Mouse (Mus musculus) layer of hippocampus, adult 9-10 months (tissue): ENCODE results near the gene Smpd2.

Source experiments
- DNase-seq: peaks from one replicate; pipeline ENCODE4 v3.0.0; 2022; ENCODE audit warnings: low spot score

Gene Smpd2

GRCm38 (mm10) chr10:41488877-41489276 lies 1.3 kb downstream of the Smpd2 start:
- DNase-seq, result no peak

DNA sequence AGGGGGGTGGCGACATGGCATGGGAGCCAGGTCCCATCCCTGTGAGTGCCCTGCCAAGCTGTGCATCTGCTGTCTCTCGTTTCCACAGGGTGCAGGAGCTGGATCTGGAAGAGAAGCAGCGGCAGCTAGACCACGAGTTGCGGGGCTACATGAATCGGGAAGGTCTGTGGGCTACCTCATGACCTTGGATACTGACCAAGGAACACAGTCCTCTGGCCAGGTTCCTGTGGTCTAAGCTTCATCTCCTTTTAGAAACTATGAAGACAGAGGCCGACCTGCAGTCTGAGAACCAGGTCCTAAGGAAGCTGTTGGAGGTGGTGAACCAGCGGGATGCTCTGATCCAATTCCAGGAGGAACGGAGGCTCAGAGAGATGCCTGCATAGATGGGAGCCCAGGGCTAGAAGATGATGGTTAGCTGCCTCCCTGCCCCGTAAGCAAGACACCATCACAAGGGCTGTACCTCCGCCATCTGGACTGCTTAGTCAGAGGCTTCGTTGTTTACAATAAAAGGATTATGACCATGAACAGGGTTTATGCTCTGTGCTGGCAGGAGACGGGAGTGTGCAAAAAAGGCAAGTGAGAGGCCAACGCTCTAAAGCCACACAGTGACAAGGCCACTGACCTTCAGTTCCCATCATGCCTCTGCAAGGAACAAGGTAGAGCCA lies 3.5 kb downstream of the Smpd2 start:
- DNase-seq, result no peak

DNA sequence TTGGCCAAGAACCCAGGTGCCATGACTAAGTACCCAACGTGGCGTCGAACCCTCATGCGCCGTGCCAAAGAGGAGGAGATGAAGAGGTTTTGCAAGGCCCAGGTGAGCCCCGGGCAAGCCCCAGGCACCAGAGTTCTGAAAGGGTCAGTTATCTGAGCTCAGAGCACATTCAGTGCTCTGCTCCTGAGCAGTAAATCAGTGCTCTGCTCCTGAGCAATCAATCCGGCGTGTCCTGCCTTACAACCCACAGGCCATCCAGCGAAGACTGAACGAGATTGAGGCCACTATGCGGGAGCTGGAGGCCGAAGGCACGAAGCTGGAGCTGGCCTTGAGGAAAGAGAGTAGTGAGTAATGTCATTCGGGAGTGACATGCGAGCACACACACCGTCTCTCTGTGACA lies 4.4 kb downstream of the Smpd2 start:
- DNase-seq, result no peak

- DNase-seq, result no peak
Measured at GRCm38 (mm10) chr10:41482446-41482845, 7.7 kb downstream of the Smpd2 start.

DNA sequence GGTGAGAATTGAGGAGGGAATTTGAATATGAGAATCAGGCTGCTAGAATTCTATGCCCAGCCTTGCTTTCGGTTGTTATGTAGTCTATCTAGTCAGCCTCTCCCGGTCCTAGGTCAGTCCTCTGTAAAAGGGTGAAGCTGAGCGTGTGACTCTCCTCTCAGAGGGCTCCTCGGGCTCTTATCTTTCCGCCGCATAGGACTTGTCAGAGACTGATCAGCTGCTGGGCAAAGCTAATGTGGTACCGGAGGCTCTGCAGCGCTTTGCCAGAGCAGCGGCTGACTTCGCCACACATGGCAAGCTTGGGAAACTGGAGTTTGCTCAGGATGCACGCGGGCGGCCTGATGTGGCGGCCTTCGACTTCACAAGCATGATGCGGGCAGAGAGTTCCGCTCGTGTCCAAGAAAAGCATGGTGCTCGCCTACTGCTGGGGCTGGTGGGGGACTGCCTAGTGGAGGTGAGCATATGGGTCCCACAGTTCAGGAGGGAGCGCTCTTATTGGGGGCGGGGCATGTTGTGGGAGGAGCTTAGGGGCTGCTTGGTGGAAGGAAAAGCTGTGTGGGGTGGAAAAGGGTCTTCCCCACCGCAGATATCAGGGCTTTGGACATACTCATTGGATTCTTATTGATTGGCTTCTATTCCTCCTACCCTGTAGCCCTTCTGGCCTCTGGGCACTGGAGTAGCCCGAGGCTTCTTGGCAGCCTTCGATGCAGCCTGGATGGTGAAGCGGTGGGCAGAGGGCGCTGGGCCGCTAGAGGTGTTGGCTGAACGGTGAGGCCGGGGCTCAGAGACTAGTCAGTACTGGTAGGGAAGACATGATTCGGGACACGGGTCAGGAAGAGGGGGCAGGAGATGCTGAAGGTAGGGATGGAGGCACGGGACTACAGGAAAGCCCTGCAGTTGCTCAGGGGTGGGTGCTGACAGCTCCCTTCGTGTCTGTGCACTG lies 9.0 kb downstream of the Smpd2 start:
- no peak for DNase-seq

DNA sequence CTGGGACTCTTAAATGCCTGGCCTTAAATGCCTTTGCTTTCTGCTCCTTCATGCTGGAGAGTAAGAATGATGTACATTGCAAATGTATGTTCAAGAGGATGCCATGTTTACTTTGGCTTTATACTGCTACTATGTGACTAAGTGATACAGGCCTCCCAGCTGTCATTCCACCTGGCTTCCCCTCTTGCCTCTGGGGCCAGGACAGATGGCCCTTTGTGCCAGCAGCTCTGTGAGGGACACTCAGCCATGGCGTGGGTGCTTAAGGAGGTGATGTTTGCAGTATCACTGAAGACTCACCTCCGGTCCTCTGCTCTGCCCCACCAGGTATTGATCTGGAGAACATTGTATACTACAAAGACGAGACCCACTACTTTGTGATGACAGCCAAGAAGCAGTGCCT lies 10.2 kb downstream of the Smpd2 start:
- no peak for DNase-seq

- DNase-seq, result no peak
Measured at GRCm38 (mm10) chr10:41477278-41478181, 12.6 kb downstream of the Smpd2 start.

- no peak for DNase-seq
Measured at GRCm38 (mm10) chr10:41477018-41477277, 13.2 kb downstream of the Smpd2 start.

DNA sequence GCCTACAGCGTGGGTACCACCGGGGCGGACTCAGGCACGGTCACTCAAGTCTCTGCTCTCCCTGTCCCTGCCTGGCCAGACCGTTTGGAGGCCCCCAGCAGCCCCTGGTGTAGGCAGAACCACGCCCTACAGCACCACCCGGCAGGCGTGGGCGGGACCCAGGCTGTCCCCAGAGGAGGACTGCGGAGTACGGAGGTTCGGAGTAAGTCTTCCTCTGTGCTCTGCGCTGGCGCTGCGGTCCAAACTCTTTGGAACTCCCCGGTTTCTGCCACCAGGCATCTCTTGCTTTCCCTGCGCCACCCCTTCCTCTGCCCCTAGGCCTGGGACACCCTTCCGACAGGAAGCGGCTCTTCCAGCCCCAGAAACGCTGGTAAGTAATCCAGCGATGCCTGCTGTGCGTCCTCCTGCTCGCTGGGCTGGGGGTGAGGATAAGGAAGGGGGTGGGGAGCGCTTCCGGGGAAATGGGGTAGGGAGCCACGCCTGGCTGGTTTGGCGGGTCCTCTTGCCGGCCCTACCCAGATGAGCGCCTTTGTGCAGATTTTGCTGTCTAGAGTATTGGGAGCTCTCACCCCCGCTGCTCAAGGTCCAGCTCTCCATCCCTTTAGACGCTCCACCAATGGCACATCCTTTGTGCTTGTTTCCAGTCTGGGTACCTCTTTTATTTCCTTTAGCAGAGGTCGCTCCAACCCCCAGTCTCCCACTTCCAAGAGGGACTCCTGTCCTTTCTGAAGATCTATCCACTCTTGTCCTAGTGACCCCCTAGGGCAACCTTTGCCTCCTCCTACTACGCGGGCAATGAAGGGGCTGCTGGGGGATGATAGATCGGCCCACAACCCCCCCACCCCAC lies 13.8 kb downstream of the Smpd2 start, which contains the start of gene Mical1:
TSS of gene Mical1 (plus strand) at position 144 of the 847 bp plus-strand sequence.
- no peak for DNase-seq

DNA sequence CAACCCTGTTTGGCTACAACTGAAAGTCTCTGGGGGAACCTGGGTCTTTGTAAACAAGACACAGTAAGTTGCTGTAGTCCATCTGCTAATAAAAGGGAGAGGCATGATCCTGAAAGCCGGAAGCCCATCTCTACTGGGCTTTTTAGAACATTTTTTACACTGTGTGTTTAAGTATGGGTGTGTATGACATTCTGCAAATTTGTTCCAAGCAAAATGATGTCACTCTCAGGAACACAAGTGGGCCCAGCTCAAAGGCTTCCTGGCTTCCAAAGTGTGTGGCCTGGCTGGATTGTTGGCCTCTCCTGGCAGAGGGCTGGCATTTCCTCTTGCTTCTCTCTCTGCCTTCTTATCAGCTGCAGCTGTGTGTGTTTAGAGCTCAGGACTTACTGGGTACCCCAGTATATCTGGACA lies 15.2 kb downstream of the Smpd2 start:
- DNase-seq, result no peak

- DNase-seq, result no peak
Measured at GRCm38 (mm10) chr10:41473782-41474468, 16.2 kb downstream of the Smpd2 start.

DNA sequence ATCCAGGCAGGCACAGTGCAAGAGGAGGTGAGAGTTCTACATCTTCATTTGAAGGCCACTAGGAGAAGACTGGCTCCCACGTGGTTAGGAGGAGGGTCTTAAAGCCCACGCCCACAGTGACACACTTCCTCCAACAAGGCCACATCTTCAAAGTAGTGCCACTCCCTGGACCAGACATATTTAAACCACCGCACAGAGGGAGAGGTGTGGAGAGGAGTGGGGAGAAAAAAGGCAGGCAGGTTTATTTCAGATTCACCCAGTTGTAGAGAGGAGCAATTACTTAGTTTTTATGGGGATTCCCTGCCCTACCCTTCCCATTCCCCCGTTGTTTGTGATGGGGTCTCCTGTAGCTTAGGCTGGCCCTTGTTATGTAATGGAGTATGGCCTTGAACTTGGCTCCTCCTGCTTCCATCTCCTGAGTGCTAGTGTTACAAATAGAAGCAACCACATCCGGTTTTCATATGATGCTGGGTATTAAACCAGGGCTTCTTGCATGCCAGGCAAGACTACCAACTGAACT lies 17.1 kb downstream of the Smpd2 start:
- DNase-seq, result no peak

- DNase-seq, result no peak
Measured at GRCm38 (mm10) chr10:41472534-41472933, 17.6 kb downstream of the Smpd2 start.

DNA sequence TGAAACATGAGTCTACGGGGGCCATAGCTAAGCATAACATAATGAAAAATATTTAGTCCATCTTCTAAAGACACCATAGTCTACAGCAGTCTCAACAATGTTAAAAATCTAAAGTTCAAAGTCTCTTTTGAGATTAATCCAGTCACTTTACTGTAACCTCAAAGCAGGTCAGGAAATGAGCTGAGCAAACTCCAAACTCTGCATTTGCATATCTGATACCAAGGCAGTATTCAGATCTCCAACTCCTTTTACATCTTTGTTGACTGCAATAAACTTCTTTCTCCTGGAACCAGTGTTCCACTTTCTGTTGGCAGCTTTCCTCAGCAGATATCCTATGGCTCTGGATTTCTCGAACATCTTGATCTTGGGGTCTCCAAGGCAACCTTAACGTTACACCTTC lies 19.5 kb downstream of the Smpd2 start:
- no peak for DNase-seq

DNA sequence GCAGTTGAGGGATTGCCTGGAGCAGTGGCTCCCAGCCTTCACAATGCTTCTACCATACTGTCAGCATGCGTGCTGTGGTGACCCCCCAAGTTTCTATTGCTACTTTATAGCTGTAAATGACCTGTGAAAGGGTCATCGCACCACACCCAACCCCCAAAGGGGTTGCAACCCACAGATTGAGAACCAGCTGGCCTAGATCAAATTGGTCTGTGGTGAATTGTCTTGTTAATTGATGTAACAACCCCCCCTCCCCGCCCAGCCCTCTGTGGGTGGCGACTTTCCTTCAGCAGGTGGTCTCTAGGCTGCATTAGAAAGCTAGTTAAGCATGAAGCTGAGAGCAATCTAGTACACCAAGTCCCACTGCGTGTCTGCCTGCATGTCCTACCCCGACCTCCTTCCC lies 22.8 kb downstream of the Smpd2 start:
- no peak for DNase-seq

- DNase-seq, result no peak
Measured at GRCm38 (mm10) chr10:41464401-41464955, 25.7 kb downstream of the Smpd2 start.

- no peak for DNase-seq
Measured at GRCm38 (mm10) chr10:41461057-41461722, 29.0 kb downstream of the Smpd2 start.

DNA sequence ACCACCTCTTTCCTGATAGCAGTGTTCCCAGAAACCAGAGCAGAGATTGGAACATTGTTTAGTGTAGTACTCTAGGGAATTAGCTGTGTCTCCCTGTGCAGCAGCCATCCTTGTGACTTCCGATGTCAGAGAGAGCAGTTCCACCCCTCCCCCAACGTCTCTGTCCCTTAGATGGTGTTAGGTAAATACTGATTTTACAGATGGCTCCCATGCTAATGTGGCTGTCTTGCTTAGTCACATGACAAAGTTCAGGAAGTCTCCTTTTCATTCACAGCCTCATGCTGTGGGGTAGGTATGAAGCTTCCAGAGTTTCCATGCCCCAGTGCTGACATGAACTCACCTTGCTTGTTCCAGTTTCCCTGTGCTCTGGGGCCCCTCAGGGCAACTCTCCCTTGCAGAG lies 29.7 kb downstream of the Smpd2 start:
- no peak for DNase-seq

DNA sequence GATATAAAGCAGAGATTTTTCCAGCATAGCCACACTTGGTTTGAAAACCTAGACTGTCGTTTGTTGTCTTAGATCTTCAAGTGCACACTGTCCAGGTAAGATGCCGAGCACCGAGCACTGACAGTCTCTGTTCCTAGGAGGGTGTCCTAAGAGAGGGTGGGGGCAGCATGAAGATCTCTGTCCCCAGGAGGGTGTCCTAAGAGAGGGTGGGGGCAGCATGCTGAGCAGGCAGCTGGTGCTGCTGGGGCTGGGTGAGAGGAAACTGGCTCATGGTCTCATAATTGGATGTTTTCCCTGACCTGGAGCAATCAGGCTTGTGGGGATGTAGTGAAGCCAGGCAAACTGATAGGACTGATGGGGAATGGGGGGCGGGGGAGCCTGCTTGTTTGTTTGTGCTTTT lies 30.2 kb downstream of the Smpd2 start:
- DNase-seq, result no peak

- no peak for DNase-seq
Measured at GRCm38 (mm10) chr10:41452791-41453190, 37.4 kb downstream of the Smpd2 start.
